Mouse (Mus musculus): Measurements from ENCODE around the gene Casz1.

Gene Casz1

GRCm38 (mm10) chr4:148941321-148941720 lies 137.1 kb downstream of the Casz1 start:
- no peak for DNase-seq

- DNase-seq = no peak
Measured at GRCm38 (mm10) chr4:148943099-148943498, 138.9 kb downstream of the Casz1 start.

GRCm38 (mm10) chr4:148945476-148945881 lies 141.2 kb downstream of the Casz1 start:
- peak; percentile 29 for DNase-seq

- DNase-seq = no peak
Measured at GRCm38 (mm10) chr4:148946071-148946470, 141.8 kb downstream of the Casz1 start.

GRCm38 (mm10) chr4:148947833-148948388 lies 143.7 kb downstream of the Casz1 start:
- DNase-seq = no peak

GRCm38 (mm10) chr4:148950487-148950886 lies 146.3 kb downstream of the Casz1 start:
- DNase-seq = no peak

GRCm38 (mm10) chr4:148950932-148951650 lies 146.9 kb downstream of the Casz1 start:
- peak; percentile 51 for DNase-seq

- peak; percentile 60 for DNase-seq
Measured at GRCm38 (mm10) chr4:148951821-148952291, 147.6 kb downstream of the Casz1 start.

- DNase-seq = peak; percentile 56
Measured at GRCm38 (mm10) chr4:148952328-148953222, 148.3 kb downstream of the Casz1 start.

- DNase-seq = no peak
Measured at GRCm38 (mm10) chr4:148955131-148955813, 151.0 kb downstream of the Casz1 start.

- DNase-seq = no peak
Measured at GRCm38 (mm10) chr4:148960011-148960410, 155.8 kb downstream of the Casz1 start.

- no peak for DNase-seq
Measured at GRCm38 (mm10) chr4:148961081-148961480, 156.9 kb downstream of the Casz1 start.

- DNase-seq = no peak
Measured at GRCm38 (mm10) chr4:148962096-148962495, 157.9 kb downstream of the Casz1 start.

GRCm38 (mm10) chr4:148964541-148965310 lies 160.5 kb downstream of the Casz1 start:
- DNase-seq = no peak

- peak; percentile 41 for DNase-seq
Measured at GRCm38 (mm10) chr4:148966132-148966531, 161.9 kb downstream of the Casz1 start.

GRCm38 (mm10) chr4:148968859-148969258 lies 164.6 kb downstream of the Casz1 start:
- no peak for DNase-seq

- no peak for DNase-seq
Measured at GRCm38 (mm10) chr4:148969610-148970009, 165.4 kb downstream of the Casz1 start.

- DNase-seq = no peak
Measured at GRCm38 (mm10) chr4:148970742-148971141, 166.5 kb downstream of the Casz1 start.

GRCm38 (mm10) chr4:148971613-148972242 lies 167.5 kb downstream of the Casz1 start:
- DNase-seq = no peak

- DNase-seq = no peak
Measured at GRCm38 (mm10) chr4:148972707-148973106, 168.5 kb downstream of the Casz1 start.

- no peak for DNase-seq
Measured at GRCm38 (mm10) chr4:148973387-148973786, 169.2 kb downstream of the Casz1 start.

- DNase-seq = no peak
Measured at GRCm38 (mm10) chr4:148974833-148975232, 170.6 kb downstream of the Casz1 start.
